Mouse (Mus musculus) embryo, embryonic 9.5 days (tissue): ENCODE measurements around the gene Xrcc4.

ENCODE experiments used
- DNase-seq: peaks from one replicate; pipeline ENCODE4 v3.0.0-alpha.2; 2017; ENCODE audit errors: extremely low spot score

Gene Xrcc4

GRCm38 (mm10) chr13:89944354-89944753, 145.1 kb downstream of the Xrcc4 start:
- DNase-seq = no peak

- peak; percentile 32 for DNase-seq
These were observed 159.9 kb downstream of the Xrcc4 start for GRCm38 (mm10) chr13:89929477-89929876.

DNA sequence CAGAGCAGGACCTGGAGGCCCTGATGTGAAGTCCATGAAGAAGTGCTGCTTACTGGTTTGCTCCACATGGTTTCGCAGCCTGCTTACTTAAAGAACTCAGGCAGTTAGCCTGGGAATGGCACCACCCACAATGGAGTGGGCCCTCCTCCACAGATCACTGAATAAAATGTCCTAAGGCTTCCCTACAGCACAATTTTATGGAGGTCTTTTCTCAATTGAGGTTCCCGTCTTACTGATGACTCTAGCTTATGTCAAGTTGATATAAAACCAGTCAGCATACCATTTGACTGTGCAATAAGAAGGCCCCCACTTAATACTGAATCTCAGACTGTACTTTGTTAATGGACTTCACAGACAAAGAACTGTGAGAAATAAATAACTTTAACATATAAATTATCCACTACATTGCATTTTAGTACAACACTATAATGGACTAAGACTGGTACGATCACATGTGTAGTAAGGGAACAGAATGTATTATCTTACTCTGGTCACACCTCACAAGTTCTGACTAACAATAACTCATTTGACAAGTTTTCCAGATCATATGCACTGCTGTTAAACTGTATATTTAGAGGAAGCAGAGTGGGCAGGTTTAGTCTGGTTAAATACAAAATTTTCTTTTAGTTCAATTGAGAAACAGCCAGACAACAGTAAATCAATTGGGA, 170.5 kb downstream of the Xrcc4 start:
- DNase-seq = no peak

DNA sequence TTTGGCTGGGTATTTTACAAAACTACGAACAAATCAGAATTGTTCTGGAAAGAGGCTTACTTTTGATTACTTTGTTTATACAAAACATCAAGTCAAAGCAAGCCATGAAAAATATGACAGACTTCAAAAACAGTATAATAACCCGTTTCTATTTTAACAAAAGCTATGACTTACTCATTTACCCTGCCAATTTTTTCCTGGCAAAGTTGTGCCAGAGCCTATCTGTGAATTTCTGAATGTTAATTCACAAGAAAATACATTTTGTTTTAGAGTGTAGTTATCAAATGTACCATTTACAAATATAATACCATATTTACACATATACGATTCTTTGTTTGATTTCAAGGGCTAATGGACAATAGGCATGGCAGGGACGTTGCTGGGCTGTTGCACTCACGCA, 175.1 kb downstream of the Xrcc4 start:
- DNase-seq = no peak

- no peak for DNase-seq
These were observed 175.5 kb downstream of the Xrcc4 start for GRCm38 (mm10) chr13:89913891-89914290.

DNA sequence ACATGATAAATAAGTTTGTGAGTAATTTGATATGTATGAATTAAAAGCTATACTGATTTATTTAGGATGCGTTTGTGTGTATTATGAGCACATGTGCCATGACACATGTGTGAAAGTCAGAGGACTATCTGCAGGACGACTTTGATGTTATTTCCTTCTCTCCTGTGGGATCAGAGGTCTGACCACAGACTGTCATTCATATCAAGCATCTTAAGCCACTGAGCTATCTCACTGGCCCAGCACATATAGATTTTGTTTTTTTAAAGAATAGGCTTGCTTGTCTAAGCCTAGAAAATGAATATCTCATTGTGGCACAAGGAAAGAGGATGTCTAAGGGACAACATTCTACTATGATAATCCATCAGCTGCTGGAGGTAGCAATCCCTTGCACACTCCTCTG, 183.3 kb downstream of the Xrcc4 start:
- no peak for DNase-seq

DNA sequence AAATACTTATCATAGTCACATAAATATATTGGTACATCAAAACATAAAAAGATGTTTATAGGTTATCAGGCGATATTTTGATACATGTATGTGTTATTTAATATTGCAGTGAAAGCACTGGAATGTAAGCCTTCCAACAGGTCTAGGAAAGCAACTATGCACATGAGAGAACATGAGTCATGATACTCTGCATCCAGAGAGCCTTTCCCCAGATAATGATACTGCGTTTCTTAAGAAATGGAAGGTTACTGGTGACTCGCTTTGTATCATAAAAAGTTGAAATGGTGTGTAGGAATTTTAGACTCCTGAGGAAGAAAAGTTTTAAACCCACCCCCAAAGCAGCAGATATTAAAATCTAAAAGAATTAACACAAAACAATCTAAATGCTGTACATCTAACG, 190.3 kb downstream of the Xrcc4 start:
- DNase-seq = no peak

GRCm38 (mm10) chr13:89892140-89892539, 197.3 kb downstream of the Xrcc4 start:
- DNase-seq = no peak

DNA sequence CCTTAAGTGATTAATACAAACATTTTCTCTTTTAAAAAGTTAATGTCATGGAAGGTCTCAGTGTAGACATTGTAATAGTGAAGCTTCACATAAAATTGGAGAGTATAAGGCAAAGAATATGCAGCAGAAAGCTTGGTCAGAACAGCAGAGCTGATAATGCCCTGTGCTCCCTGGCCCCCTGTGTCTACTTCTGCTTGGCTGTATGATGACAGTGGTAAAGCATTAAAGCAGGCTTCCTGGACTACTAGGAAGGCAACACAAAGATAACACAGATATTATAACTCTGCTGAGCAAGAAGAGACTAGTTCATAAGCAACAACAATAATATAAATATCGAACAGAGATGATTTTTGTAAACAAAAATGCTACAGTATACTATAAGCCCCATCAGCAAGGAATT, 199.2 kb downstream of the Xrcc4 start:
- no peak for DNase-seq

- DNase-seq = no peak
These were observed 200.3 kb downstream of the Xrcc4 start for GRCm38 (mm10) chr13:89889074-89889473.

DNA sequence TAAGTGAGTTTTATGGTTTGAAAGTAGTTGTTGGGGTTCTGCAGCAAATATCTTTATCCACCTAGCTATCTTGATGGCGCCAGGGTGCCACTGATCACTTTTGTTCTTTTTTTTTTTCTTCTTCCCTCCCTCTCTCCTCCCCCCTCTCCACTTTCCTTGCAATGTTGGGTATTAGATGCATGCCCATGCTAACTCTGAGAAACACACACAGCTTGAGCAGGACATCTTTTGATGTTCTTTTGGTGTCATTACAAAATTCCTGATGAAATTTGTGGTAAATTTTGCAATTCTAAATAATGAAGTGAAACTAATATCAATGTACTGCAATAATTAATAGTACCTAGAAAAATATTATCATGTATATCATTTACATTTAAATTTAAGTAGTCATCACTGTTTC, 205.9 kb downstream of the Xrcc4 start:
- no peak for DNase-seq

- no peak for DNase-seq
These were observed 208.1 kb downstream of the Xrcc4 start for GRCm38 (mm10) chr13:89881281-89881680.

DNA sequence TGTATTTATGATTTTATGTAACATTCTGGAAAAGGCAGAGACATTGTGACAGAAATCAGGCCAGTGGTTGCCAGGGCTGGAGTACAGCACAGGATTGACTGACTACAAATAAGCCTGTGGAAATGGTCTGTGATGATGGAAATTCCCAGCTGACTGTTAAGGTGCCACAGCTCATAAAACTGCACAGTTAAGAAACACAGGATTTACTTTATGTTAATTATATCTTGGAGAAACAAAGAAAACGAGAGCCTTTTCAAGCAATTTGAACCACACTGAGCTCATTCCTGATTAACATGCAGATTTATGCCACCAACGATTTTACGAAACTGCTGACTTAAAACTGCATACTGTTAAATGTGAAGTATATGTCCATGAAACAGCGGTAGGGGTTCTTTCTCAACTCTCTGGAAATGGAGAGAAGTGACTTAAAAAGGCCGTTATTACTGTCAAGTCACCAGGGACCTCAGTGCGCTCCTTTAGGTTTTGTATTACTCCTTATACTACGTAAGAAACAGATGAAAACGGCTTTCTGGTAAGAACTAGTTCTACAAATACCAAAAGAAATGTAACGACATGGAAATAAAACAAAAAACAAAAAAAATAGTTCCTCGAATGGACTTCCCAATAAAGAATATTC, 210.5 kb downstream of the Xrcc4 start:
- DNase-seq = no peak

DNA sequence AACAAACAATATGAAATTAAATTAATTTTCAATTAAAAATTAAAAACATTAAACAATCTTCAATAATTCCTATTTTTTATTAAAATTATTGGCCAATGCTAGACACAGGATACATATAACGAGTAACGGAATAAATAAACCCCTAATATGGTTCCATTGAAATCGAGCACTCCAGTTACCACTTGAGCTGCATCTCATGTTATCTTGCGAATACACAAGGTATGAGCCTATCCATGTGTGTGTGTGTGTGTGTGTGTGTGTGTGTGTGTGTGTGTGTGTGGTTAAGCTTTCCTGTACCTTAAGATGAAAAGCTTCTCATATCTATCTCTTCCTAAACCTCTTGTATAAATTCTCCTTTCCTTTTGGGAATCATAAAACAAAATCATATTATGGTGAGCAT, 213.9 kb downstream of the Xrcc4 start:
- no peak for DNase-seq

GRCm38 (mm10) chr13:89872725-89873124, 216.7 kb downstream of the Xrcc4 start:
- DNase-seq = no peak

DNA sequence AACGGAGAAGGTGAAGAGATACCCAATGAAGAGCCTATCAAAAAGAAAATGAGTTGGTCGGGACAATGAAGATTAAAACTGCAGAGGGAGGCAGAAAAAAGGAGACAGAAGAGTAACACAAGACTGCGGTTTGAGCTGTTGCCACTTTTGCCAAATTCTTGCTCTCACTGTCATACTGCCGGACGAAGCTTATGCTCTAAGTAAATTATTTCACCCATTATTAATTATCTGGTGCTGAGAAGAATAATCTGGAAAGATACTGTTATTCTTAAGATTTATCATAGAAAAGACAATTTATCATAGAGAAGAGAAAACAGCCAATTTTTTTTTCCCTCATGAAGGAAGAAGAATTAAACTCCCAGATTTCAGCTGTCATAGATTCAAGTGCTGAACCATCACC, 235.3 kb downstream of the Xrcc4 start:
- DNase-seq = no peak

- DNase-seq = no peak
These were observed 238.7 kb downstream of the Xrcc4 start for GRCm38 (mm10) chr13:89850746-89851145.

DNA sequence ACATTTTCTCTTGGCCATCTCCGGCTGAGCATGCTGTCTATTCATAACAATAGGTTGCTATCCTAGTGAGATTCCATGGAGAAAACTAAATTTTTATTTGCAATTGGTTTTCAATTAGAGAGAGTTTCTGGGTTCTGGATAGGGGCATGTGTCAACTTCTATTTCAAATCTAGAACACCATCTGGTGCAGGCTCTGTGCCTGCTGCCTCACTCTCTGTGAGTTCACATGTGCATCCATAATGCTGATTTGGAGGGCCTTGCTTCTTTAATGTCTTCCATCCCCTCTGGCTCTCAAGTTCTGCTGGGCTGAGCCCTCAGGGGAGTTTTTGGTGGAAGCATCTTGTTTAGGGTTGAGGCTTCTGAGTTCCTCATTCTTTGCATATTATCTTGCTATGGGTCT, 239.5 kb downstream of the Xrcc4 start:
- DNase-seq = no peak

DNA sequence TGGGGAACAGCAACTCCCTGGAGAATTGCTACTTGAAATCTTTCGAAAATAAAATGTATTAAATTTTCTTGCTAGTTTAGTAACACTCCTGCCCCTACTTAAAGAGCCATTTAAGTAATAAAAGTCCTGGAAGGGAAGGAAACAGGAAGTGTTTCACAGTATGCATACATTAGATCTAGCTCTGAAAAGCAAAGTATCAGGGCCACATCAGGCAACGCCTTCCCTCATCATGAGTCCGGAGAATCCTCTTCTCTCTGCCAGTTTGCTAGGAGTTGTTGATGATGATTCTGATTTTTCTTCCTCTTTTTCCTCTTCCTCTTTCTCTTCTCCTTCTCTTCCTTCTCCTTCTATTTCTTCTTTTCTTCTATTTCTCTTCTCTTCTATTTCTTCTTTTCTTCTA, 250.8 kb downstream of the Xrcc4 start:
- DNase-seq = no peak

DNA sequence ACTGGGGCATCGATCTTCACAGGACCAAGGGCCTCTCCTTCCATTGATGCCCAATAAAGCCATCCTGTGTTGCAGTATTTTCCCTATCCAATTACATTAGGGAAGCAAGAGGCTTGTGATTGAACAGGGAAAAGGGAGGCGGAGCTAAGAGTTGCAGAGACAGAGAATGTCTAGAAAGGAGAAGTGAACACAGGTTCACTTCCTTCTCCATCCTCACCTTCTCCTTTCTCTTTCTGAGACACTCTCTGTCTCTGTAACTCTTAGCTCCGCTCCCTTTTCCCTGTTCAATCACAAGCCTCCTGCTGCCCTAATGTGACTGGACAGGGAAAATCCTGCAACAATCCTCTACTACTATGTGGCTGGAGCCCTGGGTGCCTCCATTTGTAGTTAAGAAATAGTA, 254.9 kb downstream of the Xrcc4 start:
- no peak for DNase-seq

- DNase-seq = peak; percentile 5
These were observed 256.2 kb downstream of the Xrcc4 start for GRCm38 (mm10) chr13:89833053-89833670.

DNA sequence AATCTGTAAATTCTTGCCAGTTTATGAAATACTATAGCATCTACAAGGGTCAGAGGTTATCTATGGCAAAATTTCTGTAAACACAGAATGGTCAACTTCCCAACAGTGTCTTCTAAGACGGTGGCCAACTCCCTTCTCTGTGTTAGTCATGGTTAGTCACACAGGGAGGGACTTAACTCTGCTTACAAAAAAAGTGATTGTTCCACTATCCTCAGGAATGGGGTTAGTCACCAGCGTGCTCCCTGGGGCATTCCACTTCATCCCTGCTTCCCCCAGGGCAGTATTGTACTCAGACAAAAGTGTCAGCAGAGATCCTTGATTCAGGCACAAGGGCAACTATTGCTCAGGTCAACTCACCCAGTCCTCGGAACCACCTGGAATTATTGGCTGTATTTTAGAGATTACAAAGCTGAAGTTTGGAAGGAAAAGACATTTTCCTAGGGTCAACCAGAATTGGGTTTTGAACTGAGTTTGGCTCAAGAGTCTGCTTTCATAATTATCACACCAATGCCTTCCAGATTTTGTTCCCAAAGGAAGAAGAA, 260.9 kb downstream of the Xrcc4 start:
- no peak for DNase-seq

GRCm38 (mm10) chr13:89827838-89828237, 261.6 kb downstream of the Xrcc4 start:
- no peak for DNase-seq
